Mouse (Mus musculus): ENCODE results near the gene Piwil1. TPM values are rescaled to one million over a fixed set of nuclear protein-coding genes. Genes with fewer than 3 reads are reported as not detected.

The Piwil1 gene
- polyA plus RNA-seq, 1 experiment from 2014 or later, result not detected

- TF ChIP-seq CTCF (IDR thresholded peaks at IDR 0.05; ENCODE audit: low read depth) (no peak), EP300 (IDR thresholded peaks at IDR 0.05; ENCODE audit: low read depth) (no peak)
- Histone ChIP-seq H3K4me1 (ENCODE audit: insufficient read depth) (no peaks in the 10 kb centered on the region), H3K36me3 (replicated peaks; ENCODE audit: insufficient read depth, low read length) (no peaks in the 10 kb centered on the region), H3K27me3 (ENCODE audit: insufficient read depth, low read length) (no peaks in the 10 kb centered on the region), H3K9me3 (ENCODE audit: low read length) (no peaks in the 10 kb centered on the region), H3K4me2 (ENCODE audit: low read depth, low read length) (no peak overlapping the region), H3K9ac (replicated peaks) (no peak overlapping the region), H3K4me3 (ENCODE audit: low read depth, low read length) (no peak overlapping the region), H3K27ac (ENCODE audit: low read depth) (no peak overlapping the region)
- ATAC-seq (no peak), DNase-seq (no peak)
- 47% methylated on average over 15 of the region's 17 CpGs for WGBS (ENCODE audit: insufficient replicate concordance)
Observed at GRCm38 (mm10) chr5:128739168-128739837, 37.0 kb downstream of the Piwil1 start.

- no peak for ATAC-seq
- no peaks in the 10 kb centered on the region for H3K27me3 ChIP-seq (ENCODE audit: insufficient read depth, low read length)
- H3K9me3 ChIP-seq (ENCODE audit: low read length), result no peaks in the 10 kb centered on the region
- H3K4me2 ChIP-seq (ENCODE audit: low read depth, low read length), result no peak overlapping the region
- DNase-seq, result no peak
- H3K27ac ChIP-seq (ENCODE audit: low read depth), result no peak overlapping the region
- no peak overlapping the region for H3K9ac ChIP-seq (replicated peaks)
- H3K4me1 ChIP-seq (ENCODE audit: insufficient read depth), result no peaks in the 10 kb centered on the region
- 26% methylated on average over 8 of the region's 8 CpGs for WGBS (ENCODE audit: insufficient replicate concordance)
- no peaks in the 10 kb centered on the region for H3K36me3 ChIP-seq (replicated peaks; ENCODE audit: insufficient read depth, low read length)
- no peak overlapping the region for H3K4me3 ChIP-seq (ENCODE audit: low read depth, low read length)
- no peak for TF ChIP-seq CTCF (IDR thresholded peaks at IDR 0.05; ENCODE audit: low read depth)
- no peak for TF ChIP-seq EP300 (IDR thresholded peaks at IDR 0.05; ENCODE audit: low read depth)
Observed at GRCm38 (mm10) chr5:128739838-128740171, 37.5 kb downstream of the Piwil1 start.

GRCm38 (mm10) chr5:128744351-128744750 lies 42.0 kb downstream of the Piwil1 start:
- H3K27ac ChIP-seq (ENCODE audit: low read depth), result no peak overlapping the region
- no peaks in the 10 kb centered on the region for H3K4me1 ChIP-seq (ENCODE audit: insufficient read depth)
- H3K4me3 ChIP-seq (ENCODE audit: low read depth, low read length), result no peak overlapping the region
- ATAC-seq (no peak), DNase-seq (no peak)
- no peak overlapping the region for H3K9ac ChIP-seq (replicated peaks)
- H3K36me3 ChIP-seq (replicated peaks; ENCODE audit: insufficient read depth, low read length), result no peaks in the 10 kb centered on the region
- TF ChIP-seq CTCF (IDR thresholded peaks at IDR 0.05; ENCODE audit: low read depth), result no peak
- no peak for TF ChIP-seq EP300 (IDR thresholded peaks at IDR 0.05; ENCODE audit: low read depth)
- H3K27me3 ChIP-seq (ENCODE audit: insufficient read depth, low read length), result no peaks in the 10 kb centered on the region
- H3K4me2 ChIP-seq (ENCODE audit: low read depth, low read length), result no peak overlapping the region
- no peaks in the 10 kb centered on the region for H3K9me3 ChIP-seq (ENCODE audit: low read length)
- 68% methylated on average over 6 of the region's 6 CpGs for WGBS (ENCODE audit: insufficient replicate concordance)

GRCm38 (mm10) chr5:128745206-128745605 lies 42.9 kb downstream of the Piwil1 start:
- Histone ChIP-seq H3K27ac (ENCODE audit: low read depth) (no peak overlapping the region), H3K9ac (replicated peaks) (no peak overlapping the region), H3K4me1 (ENCODE audit: insufficient read depth) (no peaks in the 10 kb centered on the region), H3K4me3 (ENCODE audit: low read depth, low read length) (no peak overlapping the region), H3K4me2 (ENCODE audit: low read depth, low read length) (no peak overlapping the region), H3K9me3 (ENCODE audit: low read length) (no peaks in the 10 kb centered on the region), H3K36me3 (replicated peaks; ENCODE audit: insufficient read depth, low read length) (no peaks in the 10 kb centered on the region), H3K27me3 (ENCODE audit: insufficient read depth, low read length) (no peaks in the 10 kb centered on the region)
- WGBS (ENCODE audit: insufficient replicate concordance), result 69% methylated on average over 9 of the region's 9 CpGs
- DNase-seq (no peak), ATAC-seq (no peak)
- TF ChIP-seq CTCF (IDR thresholded peaks at IDR 0.05; ENCODE audit: low read depth) (no peak), EP300 (IDR thresholded peaks at IDR 0.05; ENCODE audit: low read depth) (no peak)

- DNase-seq (no peak), ATAC-seq (no peak)
- no peaks in the 10 kb centered on the region for H3K27me3 ChIP-seq (ENCODE audit: insufficient read depth, low read length)
- H3K9ac ChIP-seq (replicated peaks), result no peak overlapping the region
- no peak overlapping the region for H3K27ac ChIP-seq (ENCODE audit: low read depth)
- H3K4me2 ChIP-seq (ENCODE audit: low read depth, low read length), result no peak overlapping the region
- H3K9me3 ChIP-seq (ENCODE audit: low read length), result no peaks in the 10 kb centered on the region
- H3K36me3 ChIP-seq (replicated peaks; ENCODE audit: insufficient read depth, low read length), result no peaks in the 10 kb centered on the region
- TF ChIP-seq CTCF (IDR thresholded peaks at IDR 0.05; ENCODE audit: low read depth) (no peak), EP300 (IDR thresholded peaks at IDR 0.05; ENCODE audit: low read depth) (no peak)
- no peak overlapping the region for H3K4me3 ChIP-seq (ENCODE audit: low read depth, low read length)
- no peaks in the 10 kb centered on the region for H3K4me1 ChIP-seq (ENCODE audit: insufficient read depth)
- WGBS (ENCODE audit: insufficient replicate concordance), result 74% methylated on average over 8 of the region's 8 CpGs
Observed at GRCm38 (mm10) chr5:128746261-128746660, 43.9 kb downstream of the Piwil1 start.

- 34% methylated on average over 8 of the region's 8 CpGs for WGBS (ENCODE audit: insufficient replicate concordance)
- Histone ChIP-seq H3K27ac (ENCODE audit: low read depth) (no peak overlapping the region), H3K27me3 (ENCODE audit: insufficient read depth, low read length) (no peaks in the 10 kb centered on the region), H3K4me1 (ENCODE audit: insufficient read depth) (no peaks in the 10 kb centered on the region), H3K4me2 (ENCODE audit: low read depth, low read length) (no peak overlapping the region), H3K4me3 (ENCODE audit: low read depth, low read length) (no peak overlapping the region), H3K9ac (replicated peaks) (no peak overlapping the region), H3K9me3 (ENCODE audit: low read length) (no peaks in the 10 kb centered on the region), H3K36me3 (replicated peaks; ENCODE audit: insufficient read depth, low read length) (no peaks in the 10 kb centered on the region)
- TF ChIP-seq CTCF (IDR thresholded peaks at IDR 0.05; ENCODE audit: low read depth) (no peak), EP300 (IDR thresholded peaks at IDR 0.05; ENCODE audit: low read depth) (no peak)
- ATAC-seq (no peak), DNase-seq (no peak)
Observed at GRCm38 (mm10) chr5:128761118-128761517, 58.8 kb downstream of the Piwil1 start.

Data from liver, postnatal 0 days (tissue).